Mouse (Mus musculus): Measurements from ENCODE around the gene Cbarp.
A peak's percentile ranks its signal among the peaks of the same experiment; 100 is the strongest.

Cbarp gene

GRCm38 (mm10) chr10:80089146-80089545 is 51.5 kb downstream of the Cbarp start:
- DNase-seq = no peak

DNA sequence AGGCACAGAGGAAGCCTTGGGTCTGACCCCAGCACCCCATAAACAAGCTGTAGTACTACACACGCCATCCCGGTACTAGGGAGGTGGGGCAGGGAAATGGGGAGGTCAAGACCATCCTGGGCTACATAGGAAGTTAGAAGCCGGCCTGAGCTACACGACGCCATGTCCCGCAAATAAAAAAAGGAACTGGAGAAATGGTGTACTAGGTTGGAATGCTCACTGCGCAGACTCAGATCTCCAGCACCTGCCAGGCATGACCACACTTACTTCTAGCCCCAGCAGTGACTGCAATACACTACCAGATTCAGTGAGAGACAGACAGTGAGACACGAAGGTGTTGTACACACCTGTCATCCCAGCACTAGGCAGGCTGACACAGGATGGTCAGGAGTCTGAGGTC is 53.2 kb downstream of the Cbarp start:
- no peak for DNase-seq

DNA sequence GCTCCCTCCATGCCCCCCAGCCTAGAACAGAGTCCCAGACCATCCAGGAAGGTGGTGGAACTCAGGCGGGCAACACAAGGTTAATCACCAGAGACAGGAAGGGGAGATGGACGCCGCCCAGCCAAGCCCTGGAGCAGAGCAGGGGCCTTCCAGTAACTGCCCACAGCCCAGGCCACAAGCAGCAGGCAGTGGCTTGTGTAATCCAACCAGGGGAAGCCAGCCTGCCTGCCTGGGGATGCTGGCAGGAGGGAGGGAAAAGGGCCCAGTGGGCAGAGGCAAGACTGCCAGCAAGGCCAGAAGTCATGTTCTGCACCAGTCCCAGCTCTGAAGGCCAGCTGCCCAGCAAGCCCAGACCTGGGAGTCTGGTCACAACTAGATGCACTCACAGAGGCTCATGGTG is 53.8 kb downstream of the Cbarp start:
- peak; percentile 51 for DNase-seq

- DNase-seq = peak; percentile 63
Measured at GRCm38 (mm10) chr10:80084817-80085487, 55.7 kb downstream of the Cbarp start.

DNA sequence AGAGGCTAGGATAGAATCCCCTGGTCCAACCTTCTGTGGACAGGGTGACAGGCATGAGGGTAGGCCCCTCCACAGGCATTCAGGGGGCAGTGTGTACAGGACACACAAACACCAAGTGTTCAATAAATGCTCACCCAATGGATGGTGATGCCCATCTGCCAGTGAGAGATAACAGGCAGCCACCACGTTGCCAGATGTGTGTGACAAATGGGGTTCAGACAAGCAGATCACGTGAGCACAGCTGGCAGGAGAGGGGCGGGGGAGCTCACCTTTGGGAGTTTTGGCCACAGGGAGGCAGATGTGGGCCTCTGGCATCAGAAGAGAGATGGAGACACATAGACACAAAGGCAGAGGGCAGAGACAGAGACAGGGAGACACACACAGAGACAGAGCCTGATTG is 59.6 kb downstream of the Cbarp start:
- no peak for DNase-seq
